Mouse (Mus musculus): ENCODE measurements around the gene Lhfpl4.

Lhfpl4 gene

DNA sequence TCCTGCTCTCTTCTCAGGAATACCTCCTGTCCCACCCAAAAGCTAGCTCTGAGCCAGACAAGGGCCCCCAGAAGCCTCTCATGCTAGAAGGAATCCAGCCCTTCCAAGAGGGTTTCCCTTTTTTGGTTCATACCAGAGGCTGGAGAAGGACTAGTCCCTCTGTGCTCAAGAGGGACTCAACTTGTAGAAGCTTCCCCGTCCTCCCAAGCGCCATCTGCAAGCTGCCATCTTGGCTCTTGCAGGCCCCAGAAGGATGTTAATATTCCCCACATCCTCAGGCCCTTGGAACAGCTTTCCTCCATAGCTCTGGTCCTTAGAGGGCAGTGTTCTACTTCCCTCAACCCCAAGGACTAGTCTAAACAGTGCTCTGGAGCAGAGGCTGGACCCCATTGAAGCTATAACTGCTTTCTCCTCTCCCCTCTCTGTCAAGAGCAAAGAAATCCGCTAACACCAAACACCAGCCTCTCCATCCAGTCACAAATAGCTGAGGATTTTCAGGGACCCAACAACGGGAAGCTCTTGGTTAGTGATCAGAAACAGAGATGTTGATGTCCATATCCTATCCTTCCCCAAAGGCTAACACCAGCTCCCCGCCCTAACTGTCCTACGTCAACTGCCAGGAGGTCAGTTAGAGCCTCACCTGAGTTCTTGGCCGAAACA is 26.7 kb downstream of the Lhfpl4 start:
- DNase-seq (ENCODE audit: low spot score), result no peak

GRCm38 (mm10) chr6:113166661-113167251 is 28.4 kb downstream of the Lhfpl4 start:
- DNase-seq (ENCODE audit: low spot score), result peak; percentile 25

DNA sequence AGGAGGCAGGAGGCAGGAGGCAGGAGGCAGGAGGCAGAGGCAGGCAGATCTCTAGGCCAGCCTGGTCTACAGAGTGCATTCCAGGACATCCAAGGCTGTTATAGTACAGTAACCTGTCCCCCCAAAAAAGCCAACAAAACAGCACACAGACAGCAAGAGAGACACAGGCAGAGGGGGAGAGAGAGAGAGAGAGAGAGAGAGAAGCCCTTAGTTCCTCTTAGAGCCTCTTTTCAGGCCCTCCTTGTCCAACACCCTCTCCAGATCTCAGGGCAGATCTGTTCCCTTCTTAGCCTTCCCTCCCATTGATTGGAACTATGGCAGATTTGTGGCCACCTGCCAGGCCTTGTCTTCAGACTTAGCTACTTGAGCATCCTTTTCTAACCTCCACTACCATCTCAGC is 31.7 kb downstream of the Lhfpl4 start:
- DNase-seq (ENCODE audit: low spot score), result no peak

DNA sequence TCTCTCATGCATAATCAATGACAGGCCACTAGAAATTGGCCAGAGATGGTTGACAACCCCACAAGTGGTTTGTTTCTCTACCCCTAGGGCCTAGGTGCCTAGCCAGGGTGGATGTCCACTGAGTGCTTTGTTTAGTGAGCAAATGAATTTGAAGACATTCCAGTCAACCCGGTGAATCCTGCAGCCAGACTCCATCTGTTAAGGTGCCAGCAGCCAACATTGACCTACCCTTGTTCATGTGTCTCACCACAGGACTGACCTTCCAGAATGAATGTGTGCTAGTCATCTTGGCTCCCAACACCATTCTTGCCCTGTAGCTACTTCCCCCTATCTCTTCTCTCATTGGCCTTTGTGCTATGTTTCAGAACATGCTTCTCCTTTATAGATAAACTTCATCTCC is 33.2 kb downstream of the Lhfpl4 start:
- no peak for DNase-seq (ENCODE audit: low spot score)

- DNase-seq (ENCODE audit: low spot score), result no peak
Observed at GRCm38 (mm10) chr6:113160106-113160505, 35.1 kb downstream of the Lhfpl4 start.

DNA sequence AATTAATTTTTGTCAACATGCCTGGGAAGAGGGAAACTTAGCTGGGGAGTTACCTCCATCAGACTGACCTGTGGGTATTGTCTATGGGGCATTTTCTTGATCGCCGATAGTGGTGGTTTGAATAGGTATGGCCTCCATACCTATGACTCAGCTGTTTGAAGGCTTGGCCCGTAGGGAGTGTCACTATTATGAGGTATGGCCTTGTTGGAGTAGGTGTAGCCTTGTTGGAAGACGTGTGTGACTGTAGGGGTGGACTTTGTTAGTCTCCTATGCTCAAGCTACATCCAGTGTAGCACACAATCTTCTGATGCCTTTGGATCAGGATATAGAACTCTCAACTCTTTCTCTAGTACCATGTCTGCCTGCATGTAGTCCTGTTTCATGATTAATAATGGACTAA is 39.1 kb downstream of the Lhfpl4 start:
- DNase-seq (ENCODE audit: low spot score), result no peak

GRCm38 (mm10) chr6:113154886-113155285 is 40.3 kb downstream of the Lhfpl4 start:
- DNase-seq (ENCODE audit: low spot score), result no peak

- DNase-seq (ENCODE audit: low spot score), result no peak
Observed at GRCm38 (mm10) chr6:113154071-113154470, 41.1 kb downstream of the Lhfpl4 start.

DNA sequence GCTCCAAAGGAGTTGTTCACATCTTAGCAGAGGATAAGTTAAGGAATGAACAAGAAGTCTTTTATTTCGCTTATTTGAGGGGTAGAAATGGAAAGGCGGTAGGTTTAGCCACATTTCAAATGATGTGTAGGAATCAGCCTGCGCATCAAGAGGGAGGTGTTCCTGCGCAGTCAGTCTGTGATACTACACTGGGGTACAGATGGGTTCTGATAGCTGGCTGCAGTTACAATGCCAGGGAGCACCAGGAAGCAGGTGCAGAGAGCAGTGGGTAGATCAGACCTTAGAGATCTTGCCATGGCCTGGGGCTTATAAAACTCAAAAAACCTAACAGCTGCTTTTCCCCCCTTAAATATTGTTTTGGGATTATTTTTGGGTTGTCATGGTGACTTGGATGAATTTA is 49.9 kb downstream of the Lhfpl4 start:
- no peak for DNase-seq (ENCODE audit: low spot score)

GRCm38 (mm10) chr6:113144764-113145163 is 50.4 kb downstream of the Lhfpl4 start:
- DNase-seq (ENCODE audit: low spot score), result no peak

DNA sequence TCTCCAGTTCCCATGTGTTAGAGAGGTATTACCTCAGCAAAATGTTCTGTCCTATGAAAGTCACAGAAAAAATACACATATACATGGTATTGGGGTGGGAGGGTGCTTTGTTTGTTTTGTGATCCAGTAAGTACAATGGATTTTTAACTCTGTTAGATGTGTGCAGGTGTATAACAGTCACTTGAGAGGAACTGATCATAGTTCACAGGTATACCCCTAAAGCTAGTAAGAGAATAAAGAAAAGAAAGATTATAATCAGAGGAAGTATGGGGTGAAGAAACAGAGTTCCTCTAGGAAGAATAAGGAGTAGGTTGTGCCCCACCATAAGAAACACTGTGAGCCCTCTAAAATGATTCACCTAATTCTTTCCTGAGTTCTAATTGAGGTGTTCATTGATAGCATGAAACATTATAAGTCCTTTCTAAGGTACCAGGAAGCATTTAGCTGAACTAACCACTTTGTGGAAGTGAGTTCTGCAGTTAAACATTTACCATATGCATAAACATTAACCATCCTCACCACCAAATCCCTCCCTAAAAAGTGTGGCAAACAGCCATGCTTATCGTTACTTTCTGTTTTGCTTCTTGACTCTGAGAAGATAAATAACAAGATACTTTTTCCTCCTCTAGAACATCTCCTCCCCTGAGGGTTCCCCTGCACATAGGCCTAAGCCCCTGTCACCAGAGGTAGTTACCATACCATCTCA is 53.6 kb downstream of the Lhfpl4 start:
- DNase-seq (ENCODE audit: low spot score), result no peak

DNA sequence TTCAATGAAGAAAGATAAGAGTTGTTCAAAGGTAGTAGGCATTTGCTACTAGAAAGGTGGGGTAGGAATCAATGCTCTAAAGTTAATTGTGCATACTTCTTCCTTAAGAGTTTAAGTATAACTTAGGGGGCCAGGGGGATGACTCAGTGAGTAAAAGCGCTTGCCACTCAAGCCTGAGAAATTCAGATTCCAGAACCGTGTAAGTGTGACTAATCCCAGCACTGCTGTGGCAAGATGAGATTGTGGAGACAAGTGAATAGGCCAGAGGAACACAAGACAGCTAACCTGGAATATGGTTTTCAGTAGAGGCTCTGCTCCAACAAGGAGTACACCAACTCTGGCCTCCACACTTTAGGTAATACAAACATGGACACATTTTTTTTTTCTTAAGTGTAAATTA is 61.8 kb downstream of the Lhfpl4 start:
- DNase-seq (ENCODE audit: low spot score), result no peak

DNA sequence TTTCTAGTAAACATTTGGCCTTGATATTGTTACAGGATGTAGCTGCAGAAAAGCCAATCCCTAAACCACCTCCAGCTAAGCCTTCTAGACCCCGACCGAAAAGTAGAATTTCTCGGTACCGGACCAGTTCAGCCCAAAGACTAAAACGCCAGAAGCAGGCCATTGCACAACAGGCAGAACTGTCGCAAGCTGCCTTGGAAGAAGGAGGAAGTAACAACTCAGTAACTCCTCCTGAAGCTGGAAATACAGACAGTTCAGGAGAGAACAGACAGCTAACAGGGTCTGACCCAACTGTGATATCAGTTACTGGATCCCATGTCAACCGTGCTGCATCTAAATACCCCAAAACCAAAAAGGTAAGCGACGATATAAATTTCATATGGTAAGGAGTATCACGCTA is 74.4 kb downstream of the Lhfpl4 start:
- DNase-seq (ENCODE audit: low spot score), result no peak

All from urinary bladder, postnatal 10 days (tissue).